Mouse (Mus musculus): ENCODE results near the gene Olfr366.

GRCm38 (mm10) chr2:37187898-37188297 lies 23.5 kb upstream of the Olfr366 start, which contains the start of gene Olfr365:
- no peak for TF ChIP-seq GATA1 (IDR thresholded peaks at IDR 0.05; ENCODE audit: borderline replicate concordance, low read length)
- no peak for TF ChIP-seq FLI1 (IDR thresholded peaks at IDR 0.05; ENCODE audit: low read length)
